Mouse (Mus musculus) small intestine, adult 2 months (tissue): ENCODE measurements around the gene Cd69. TPM values are rescaled to one million over a fixed set of nuclear protein-coding genes. Genes with fewer than 3 reads are reported as not detected.

Source experiments
- H3K27ac ChIP-seq: fragments of 200-500 bp; 2 replicates; pipeline ENCODE4 v1.5.1; 2012; ENCODE audit warnings: low read depth, low read length, control low read depth, inconsistent platforms; ENCODE audit not compliant: insufficient read depth
- H3K27me3 ChIP-seq: fragments of 200-500 bp; 2 replicates; pipeline ENCODE4 v1.6.1; 2012; ENCODE audit warnings: mild to moderate bottlenecking, moderate library complexity, low read length, inconsistent platforms; ENCODE audit not compliant: control insufficient read depth, insufficient read depth
- H3K36me3 ChIP-seq: fragments of 200-500 bp; 2 replicates; pipeline ENCODE4 v1.6.1; 2012; ENCODE audit warnings: mild to moderate bottlenecking, low read length, control low read depth, inconsistent platforms; ENCODE audit not compliant: control insufficient read depth, insufficient read depth
- H3K4me1 ChIP-seq: fragments of 200-500 bp; 2 replicates; pipeline ENCODE4 v1.6.1; 2012; ENCODE audit warnings: low read length, inconsistent platforms, mixed read lengths; ENCODE audit not compliant: control insufficient read depth, insufficient read depth, insufficient read length
- H3K4me3 ChIP-seq: fragments of 200-500 bp; 2 replicates; pipeline ENCODE4 v1.5.1; 2012; ENCODE audit warnings: low read depth, mild to moderate bottlenecking, control low read depth, inconsistent platforms, low read length, moderate library complexity
- CTCF ChIP-seq: fragments of 200-500 bp; IDR thresholded peaks from 2 replicates; pipeline ENCODE4 v1.5.1; 2012; ENCODE audit warnings: low read depth, mild to moderate bottlenecking, control low read depth, inconsistent platforms, low read length, moderate library complexity, mixed read lengths; ENCODE audit not compliant: insufficient replicate concordance, insufficient read length; ENCODE audit errors: extremely low read depth
- POLR2A ChIP-seq: fragments of 200-500 bp; IDR thresholded peaks from 2 replicates; pipeline ENCODE4 v1.6.1; 2012; ENCODE audit warnings: low read depth, mild to moderate bottlenecking, control low read depth, inconsistent platforms, low read length, moderate library complexity
- WGBS: fragments of 180-500 bp; shearing (Covaris S2); methylation state at CpG from one replicate; pipeline ENCODE4 v1.1.7; 2018; 5-methylcytosine and 5-hydroxymethylcytosine counted together
- polyA plus RNA-seq: library from polyadenylated mRNA; depleted of rRNA; stranded (reverse); fragments of >200 nt; gene quantifications from 2 replicates; pipeline ENCODE4 v1.2.3, GENCODE M21; 2012

The Cd69 gene
- polyA plus RNA-seq, 1 experiment, result 0.25 TPM

DNA sequence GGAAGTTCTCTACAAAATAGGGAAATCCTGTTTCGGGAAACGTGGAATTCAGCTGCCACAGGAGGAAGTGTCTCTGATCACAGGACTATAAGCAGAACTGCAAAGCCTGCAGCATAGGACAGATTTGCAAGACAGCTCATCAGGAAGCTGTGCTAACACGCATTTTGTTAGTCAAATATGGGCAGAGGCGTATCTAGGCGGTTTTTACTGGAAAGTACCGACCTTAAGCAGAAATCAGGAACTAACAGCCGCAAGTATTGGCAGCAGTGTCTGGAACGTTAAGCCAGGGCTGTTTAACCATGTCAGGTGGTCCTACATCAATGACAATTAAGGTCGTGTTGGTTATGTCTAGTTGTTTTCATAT, 42.4 kb downstream of the Cd69 start:
- Histone ChIP-seq H3K27ac (peak overlapping the region; percentile 96), H3K4me1 (peaks cover 38% of the 10 kb centered on the region)
- TF ChIP-seq CTCF (no peak), POLR2A (no peak)

DNA sequence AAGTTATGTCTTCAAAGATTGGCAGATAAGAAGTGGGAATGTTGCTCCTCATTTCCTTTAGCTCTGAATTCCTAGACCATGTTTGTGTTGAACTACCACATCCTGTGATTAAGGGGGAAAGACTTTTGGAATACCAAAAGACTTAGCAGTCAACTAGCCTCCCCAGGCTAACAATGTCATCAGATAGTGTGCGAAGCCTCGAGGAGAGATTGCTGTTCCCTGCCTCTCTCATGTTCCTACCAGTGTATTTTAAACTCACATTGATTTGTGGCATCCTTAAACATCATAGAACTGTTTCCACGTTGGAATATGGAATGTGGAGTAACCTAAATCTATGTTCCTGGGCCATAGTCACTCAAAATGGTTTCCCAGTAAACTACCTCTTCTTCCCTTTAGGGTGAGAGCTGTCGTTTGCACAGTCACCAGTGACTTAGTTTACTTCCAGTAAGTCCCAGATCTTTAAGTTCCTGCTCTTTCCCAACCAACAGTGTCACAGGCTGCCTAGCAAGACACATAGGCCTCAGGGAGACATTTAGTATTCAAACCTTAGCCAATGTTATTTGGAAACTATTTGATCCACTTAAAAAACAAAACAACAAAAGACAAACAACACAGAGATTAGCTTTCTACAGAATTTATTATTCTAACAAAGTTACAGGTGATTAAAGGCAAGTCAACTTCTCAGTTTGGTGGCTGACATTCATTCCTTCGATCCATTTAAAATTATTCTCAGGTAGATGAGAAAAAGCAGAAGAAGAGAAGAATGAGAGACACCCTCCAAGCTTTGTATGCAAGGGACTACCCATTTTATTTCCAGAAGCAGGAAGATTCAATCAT, 43.0 kb downstream of the Cd69 start:
- WGBS, result 56% methylated on average over 5 of the region's 5 CpGs
- peaks cover 38% of the 10 kb centered on the region for H3K4me1 ChIP-seq
- H3K36me3 ChIP-seq, result peaks cover 10% of the 10 kb centered on the region; the same call in 1 of the 2 replicates
- H3K27me3 ChIP-seq, result no peaks in the 10 kb centered on the region
- no peak overlapping the region for H3K4me3 ChIP-seq
- H3K27ac ChIP-seq, result peak overlapping the region; percentile 96
- TF ChIP-seq POLR2A, result no peak
- TF ChIP-seq CTCF, result no peak

More for the DNA sequence above, 42.4 kb downstream of the Cd69 start:
- peaks cover 8% of the 10 kb centered on the region; the same call in 1 of the 2 replicates for H3K36me3 ChIP-seq
- H3K27me3 ChIP-seq, result no peaks in the 10 kb centered on the region
- 20% methylated on average over 9 of the region's 9 CpGs for WGBS
- H3K4me3 ChIP-seq, result no peak overlapping the region

DNA sequence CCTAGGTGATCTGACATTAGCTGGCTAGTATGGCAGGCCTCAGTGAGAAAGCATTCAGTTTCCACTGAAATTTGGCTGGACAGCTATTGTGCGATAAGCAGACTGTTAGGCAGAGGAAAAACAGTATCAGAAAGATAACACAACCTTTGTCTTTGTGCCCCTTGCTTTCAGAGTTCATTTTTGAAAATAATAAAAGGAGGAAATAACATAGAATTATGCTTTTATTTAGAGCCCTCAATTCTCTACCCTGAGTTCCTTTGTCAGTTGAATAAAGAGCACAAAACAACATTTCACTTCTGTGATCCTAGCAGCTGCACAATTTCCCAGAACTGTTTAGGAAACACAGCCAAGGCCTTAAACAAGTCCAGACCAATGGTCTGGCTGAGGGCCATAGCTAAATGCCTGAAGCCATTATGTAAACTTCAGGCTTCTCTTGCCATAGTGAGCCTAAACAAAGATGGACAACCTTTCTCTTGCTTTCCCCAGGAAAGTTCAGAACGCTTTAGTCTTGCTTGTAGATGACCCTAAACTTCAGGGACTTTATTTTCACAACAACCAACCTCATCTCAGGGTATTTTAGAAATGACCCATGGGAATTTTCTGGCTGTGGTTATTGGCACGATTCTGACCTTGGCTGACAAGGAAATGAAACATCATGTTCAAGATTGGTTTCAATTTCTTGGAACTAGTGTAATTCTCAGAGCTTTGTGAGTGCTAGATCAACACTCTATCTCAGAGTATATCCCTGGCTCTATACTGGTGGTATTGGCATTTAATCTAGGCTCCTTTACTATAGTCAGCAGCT, 45.3 kb downstream of the Cd69 start:
- 15% methylated on average over 3 of the region's 3 CpGs for WGBS
- Histone ChIP-seq H3K36me3 (peaks cover 21% of the 10 kb centered on the region), H3K27ac (peak overlapping the region; percentile 99), H3K4me1 (peaks cover 32% of the 10 kb centered on the region), H3K27me3 (no peaks in the 10 kb centered on the region), H3K4me3 (no peak overlapping the region)
- TF ChIP-seq POLR2A (no peak), CTCF (no peak)

DNA sequence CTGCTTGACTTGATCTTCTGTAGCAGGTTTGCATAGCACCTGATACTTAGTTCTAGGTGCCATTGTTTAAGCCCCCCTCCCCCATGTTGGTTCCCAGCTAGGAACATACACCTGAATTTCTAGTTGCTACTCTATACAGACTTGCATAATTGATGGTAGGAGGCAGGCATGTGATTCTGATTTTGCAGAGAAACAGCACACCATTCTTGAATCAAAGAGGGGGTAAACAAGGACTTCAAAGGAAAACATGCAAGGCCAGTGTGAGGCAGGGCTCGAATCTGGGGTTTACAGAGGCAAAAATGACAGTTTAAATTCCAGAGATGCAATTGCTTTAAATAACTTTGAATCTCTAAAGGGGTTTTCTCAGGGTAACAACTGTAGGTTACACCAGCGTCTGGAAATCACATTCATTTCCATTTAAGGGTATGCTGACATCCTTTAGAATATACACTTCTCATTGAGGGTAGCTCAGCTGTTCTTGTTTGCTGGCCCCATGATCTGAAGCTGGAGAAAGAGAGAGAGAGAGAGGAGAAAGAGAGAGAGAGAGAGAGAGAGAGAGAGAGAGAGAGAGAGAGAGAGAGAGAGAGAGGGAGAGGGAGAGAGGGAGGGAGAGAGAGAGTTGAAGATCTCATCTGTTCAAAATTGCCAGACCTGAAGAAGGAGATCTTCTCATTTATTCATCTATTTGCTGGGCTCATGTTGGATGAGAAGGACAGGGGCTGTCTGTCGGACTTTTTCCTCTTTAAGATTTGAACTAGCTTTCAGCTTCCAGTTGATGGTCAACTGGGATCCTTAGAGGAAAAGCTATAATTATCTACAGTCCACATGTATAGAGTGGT, 46.1 kb downstream of the Cd69 start:
- Histone ChIP-seq H3K4me1 (peaks cover 28% of the 10 kb centered on the region), H3K27ac (peak overlapping the region; percentile 99)
- WGBS, result 53% methylated on average over 3 of the region's 3 CpGs

DNA sequence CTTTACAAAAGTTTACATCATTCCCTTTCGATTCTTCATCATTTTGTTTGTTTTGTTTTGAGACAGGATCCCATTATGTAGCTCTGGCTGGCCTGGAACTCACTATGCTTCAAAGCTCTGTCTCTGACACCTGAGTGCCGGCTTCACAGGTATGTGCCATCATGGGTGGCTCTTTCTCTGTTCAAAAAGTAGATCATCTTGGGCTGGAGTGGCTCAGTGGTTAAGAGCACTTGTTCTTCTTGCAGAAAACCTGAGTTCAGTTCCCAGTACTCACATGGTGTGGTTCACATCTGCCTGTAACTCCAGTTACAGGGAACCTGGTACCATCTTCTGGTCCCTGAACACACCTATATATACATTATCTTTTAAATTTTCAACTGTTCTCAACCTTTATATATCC, 50.2 kb downstream of the Cd69 start:
- H3K27me3 ChIP-seq, result no peaks in the 10 kb centered on the region
- no peak overlapping the region for H3K4me3 ChIP-seq
- peaks cover 10% of the 10 kb centered on the region for H3K4me1 ChIP-seq
- WGBS, result 83% methylated on average over 2 of the region's 2 CpGs
- H3K27ac ChIP-seq, result no peak overlapping the region; the same call in 1 of the 2 replicates
- H3K36me3 ChIP-seq, result peaks cover 14% of the 10 kb centered on the region
- TF ChIP-seq CTCF (no peak), POLR2A (no peak)

More for the DNA sequence above, 46.1 kb downstream of the Cd69 start:
- H3K36me3 ChIP-seq, result peaks cover 22% of the 10 kb centered on the region
- no peak for TF ChIP-seq POLR2A
- TF ChIP-seq CTCF, result no peak
- H3K27me3 ChIP-seq, result no peaks in the 10 kb centered on the region
- no peak overlapping the region for H3K4me3 ChIP-seq

DNA sequence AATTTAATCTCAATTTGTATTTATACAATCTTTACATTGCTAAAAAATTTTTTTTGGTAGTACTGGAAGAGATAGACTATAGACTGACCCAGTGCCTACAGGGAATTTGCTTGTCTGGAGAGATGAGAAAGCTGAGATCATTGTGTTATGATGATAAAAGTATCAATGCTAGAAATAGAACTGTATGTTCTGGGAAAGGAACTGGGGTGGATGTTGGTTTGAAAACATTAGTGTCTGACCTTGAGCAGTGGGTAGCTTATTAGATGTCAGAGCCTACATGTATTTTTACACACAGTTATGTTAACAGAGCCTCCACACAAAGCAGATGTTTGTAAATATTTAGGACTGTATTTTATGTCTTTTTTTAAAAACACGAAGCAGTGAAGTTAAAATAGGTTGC, 51.1 kb downstream of the Cd69 start:
- no peaks in the 10 kb centered on the region for H3K27me3 ChIP-seq
- TF ChIP-seq POLR2A, result no peak
- TF ChIP-seq CTCF, result no peak
- no peak overlapping the region for H3K4me3 ChIP-seq
- 72% methylated on average over 1 of the region's 1 CpGs for WGBS
- H3K4me1 ChIP-seq, result peaks cover 10% of the 10 kb centered on the region
- peaks cover 14% of the 10 kb centered on the region for H3K36me3 ChIP-seq
- no peak overlapping the region for H3K27ac ChIP-seq

DNA sequence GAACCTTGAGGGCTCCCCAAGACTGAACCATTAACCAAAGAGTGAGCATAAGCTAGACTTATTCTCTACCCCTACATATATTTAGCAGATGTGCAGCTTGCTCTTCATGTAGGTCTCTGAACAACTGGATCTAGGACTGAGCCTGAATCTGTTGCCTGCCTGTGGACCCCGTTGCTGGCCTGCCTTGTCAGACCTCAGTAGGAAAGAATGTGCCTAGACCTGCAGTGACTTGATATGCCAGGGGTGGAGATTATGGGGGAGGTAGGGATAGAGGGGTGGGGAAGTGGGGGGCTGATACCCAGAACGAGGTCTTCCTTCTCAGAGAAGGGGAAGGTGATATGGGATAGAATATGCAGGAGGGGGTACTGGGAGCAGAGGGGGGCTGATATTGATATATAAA, 51.6 kb downstream of the Cd69 start:
- peaks cover 10% of the 10 kb centered on the region for H3K4me1 ChIP-seq
- no peak overlapping the region for H3K4me3 ChIP-seq
- 91% methylated on average over 2 of the region's 2 CpGs for WGBS
- no peak overlapping the region for H3K27ac ChIP-seq
- TF ChIP-seq POLR2A (no peak), CTCF (no peak)
- no peaks in the 10 kb centered on the region for H3K27me3 ChIP-seq
- H3K36me3 ChIP-seq, result peaks cover 14% of the 10 kb centered on the region
